Mouse (Mus musculus) urinary bladder, postnatal 10 days (tissue): ENCODE data around the gene Rps6ka3.

Source experiments
- DNase-seq: peaks from one replicate; pipeline ENCODE4 v3.0.0; 2022; ENCODE audit warnings: low spot score

The Rps6ka3 gene

GRCm38 (mm10) chrX:159321342-159321741, 111.2 kb downstream of the Rps6ka3 start:
- peak; percentile 9 for DNase-seq

GRCm38 (mm10) chrX:159364506-159364905, 154.4 kb downstream of the Rps6ka3 start:
- DNase-seq, result no peak

GRCm38 (mm10) chrX:159371831-159372752, 162.0 kb downstream of the Rps6ka3 start, which contains the start of gene Eif1ax:
Eif1ax (plus strand) TSS chrX:159372178.
- DNase-seq, result peak; percentile 20

GRCm38 (mm10) chrX:159372753-159373144, 162.6 kb downstream of the Rps6ka3 start:
- no peak for DNase-seq

- no peak for DNase-seq
These were observed 177.0 kb downstream of the Rps6ka3 start for GRCm38 (mm10) chrX:159387105-159387504.

DNA sequence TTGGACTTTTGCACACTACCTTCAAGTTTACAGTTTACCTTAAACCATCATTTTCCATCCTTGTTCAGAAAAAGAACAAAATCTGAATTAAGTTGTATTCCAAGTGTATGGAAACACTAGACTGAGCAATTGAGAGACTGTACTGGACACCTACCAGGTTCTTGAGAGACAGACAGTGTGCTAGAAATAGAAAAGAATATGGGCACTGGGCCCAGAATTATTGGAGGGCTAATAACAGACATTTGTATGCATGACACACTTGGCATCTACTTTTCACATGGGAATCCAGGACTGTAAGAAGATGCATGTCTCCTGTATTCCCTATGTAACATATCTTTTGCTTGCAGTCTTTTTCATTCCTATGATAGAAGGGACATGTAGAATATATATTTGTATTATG, 178.8 kb downstream of the Rps6ka3 start:
- DNase-seq, result no peak

DNA sequence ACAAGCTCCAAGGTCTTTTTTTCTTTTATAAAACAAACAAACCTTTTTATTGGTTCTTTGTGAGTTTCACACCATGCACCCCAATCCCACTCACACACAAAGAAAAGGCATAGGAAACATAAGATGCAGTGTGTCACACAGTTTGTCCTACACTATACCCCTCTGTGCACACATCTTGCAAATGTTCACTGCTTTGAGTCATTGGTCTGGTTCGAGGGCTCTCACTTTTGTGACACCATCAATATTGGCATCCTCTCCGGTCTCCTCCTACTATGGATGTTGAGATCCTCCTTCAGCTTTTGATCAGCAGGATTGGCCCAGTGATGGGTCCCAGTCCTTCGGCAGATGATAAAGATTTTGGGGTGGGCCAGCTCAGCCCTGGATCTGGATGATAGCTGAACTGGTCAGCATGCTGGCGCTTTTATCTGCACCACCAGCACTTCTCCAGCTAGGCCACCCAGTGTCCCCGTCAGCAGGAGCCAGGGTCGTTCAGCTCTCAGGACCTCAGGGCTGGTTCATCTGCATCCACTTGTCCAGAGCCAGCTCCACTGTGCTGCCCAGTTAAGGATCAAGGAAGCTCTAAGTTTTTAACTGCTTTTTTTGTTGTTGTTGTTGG, 180.3 kb downstream of the Rps6ka3 start:
- no peak for DNase-seq

- no peak for DNase-seq
These were observed 181.1 kb downstream of the Rps6ka3 start for GRCm38 (mm10) chrX:159391239-159391638.

GRCm38 (mm10) chrX:159409253-159409652, 199.1 kb downstream of the Rps6ka3 start:
- no peak for DNase-seq

DNA sequence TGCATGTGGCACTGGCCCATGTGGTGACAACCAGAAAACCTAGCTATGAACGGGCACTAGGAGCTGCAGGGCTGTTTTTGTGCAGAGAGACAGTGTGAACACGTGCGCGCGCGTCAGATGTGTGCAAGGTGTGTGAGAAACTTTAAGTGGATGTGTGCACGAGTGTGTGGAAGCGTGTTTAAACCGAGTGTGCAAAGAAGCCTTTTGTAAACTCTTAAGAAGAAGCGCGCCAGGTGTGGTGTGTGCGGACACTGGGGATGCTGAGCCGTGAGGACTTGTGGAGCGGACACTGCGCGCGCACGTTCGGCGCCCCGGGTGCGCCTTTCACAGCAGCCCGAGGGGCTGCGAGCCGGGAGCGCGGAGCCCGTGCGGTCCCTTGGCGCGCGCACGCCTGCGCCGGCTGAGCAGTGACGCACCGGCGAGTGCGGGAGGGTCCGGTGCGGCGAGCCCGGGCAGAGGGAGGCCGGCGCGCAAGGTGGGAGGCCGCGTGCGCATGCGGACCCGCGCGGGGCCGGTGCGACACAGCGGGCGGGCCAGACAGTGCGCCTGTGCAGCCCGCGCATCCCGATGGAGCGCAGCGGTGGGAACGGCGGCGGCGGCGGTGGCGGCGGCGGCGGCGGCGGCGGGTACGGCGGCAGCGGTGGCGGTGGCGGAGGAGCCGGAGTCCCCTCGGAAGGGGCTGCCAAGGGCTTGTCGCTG, 204.2 kb downstream of the Rps6ka3 start, which contains the start of gene Map7d2:
Gene Map7d2, plus strand, starts transcription at position 443 of the 699 bp plus-strand sequence.
- no peak for DNase-seq

GRCm38 (mm10) chrX:159414829-159415673, 204.9 kb downstream of the Rps6ka3 start:
- no peak for DNase-seq
